Mouse (Mus musculus): ENCODE data around the gene Traf3. TPM values are rescaled to one million over a fixed set of nuclear protein-coding genes. Genes with fewer than 3 reads are reported as not detected.

Gene Traf3
- polyA plus RNA-seq, 1 experiment from 2014 or later = 4.4 TPM

- TF ChIP-seq CTCF (IDR thresholded peaks at IDR 0.05; ENCODE audit: low read depth) (no peak), EP300 (optimal IDR thresholded peaks at IDR 0.05) (no peak)
- no peak for DNase-seq (ENCODE audit: low spot score)
- ATAC-seq (ENCODE audit: low FRiP score, low TSS enrichment) = no peak
- Histone ChIP-seq H3K9ac (ENCODE audit: low read length) (no peak overlapping the region), H3K27me3 (ENCODE audit: control insufficient read depth, insufficient read depth, low read length) (no peaks in the 10 kb centered on the region), H3K9me3 (ENCODE audit: control insufficient read depth, low read length) (no peaks in the 10 kb centered on the region), H3K36me3 (ENCODE audit: control insufficient read depth, insufficient read depth, low read length) (no peaks in the 10 kb centered on the region), H3K4me3 (ENCODE audit: low read depth, low read length) (no peak overlapping the region), H3K4me2 (replicated peaks; ENCODE audit: low read depth) (no peak overlapping the region), H3K4me1 (replicated peaks; ENCODE audit: control insufficient read depth, insufficient read depth) (no peaks in the 10 kb centered on the region), H3K27ac (replicated peaks) (no peak overlapping the region)
- WGBS = 64% methylated on average over 6 of the region's 6 CpGs
These were observed 40.5 kb upstream of the Traf3 start for GRCm38 (mm10) chr12:111125666-111126065.

DNA sequence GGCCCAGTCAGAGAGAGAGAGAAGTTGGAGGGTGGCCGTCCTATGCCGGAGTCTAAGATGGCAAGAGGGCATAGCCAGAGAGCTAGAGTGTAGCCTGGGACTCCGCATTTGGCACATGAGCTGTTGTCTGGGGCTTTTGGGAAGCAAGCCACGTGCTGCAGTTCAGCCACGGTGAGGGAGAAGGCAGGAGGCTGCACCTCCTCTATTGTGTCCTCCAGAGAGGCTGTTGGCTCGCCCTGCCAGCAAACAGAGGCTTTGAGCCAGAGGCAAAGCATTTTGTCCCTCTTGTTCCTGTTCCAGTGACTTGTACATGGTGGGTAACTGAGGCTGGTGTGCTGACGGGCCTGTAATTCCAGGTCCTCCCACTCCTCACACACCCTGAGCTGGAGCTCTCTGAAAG, 32.0 kb upstream of the Traf3 start:
- no peak for ATAC-seq (ENCODE audit: low FRiP score, low TSS enrichment)
- H3K4me1 ChIP-seq (replicated peaks; ENCODE audit: control insufficient read depth, insufficient read depth) = no peaks in the 10 kb centered on the region
- no peak overlapping the region for H3K4me3 ChIP-seq (ENCODE audit: low read depth, low read length)
- H3K9me3 ChIP-seq (ENCODE audit: control insufficient read depth, low read length) = no peaks in the 10 kb centered on the region
- no peak overlapping the region for H3K27ac ChIP-seq (replicated peaks)
- DNase-seq (ENCODE audit: low spot score) = no peak
- H3K4me2 ChIP-seq (replicated peaks; ENCODE audit: low read depth) = no peak overlapping the region
- no peaks in the 10 kb centered on the region for H3K36me3 ChIP-seq (ENCODE audit: control insufficient read depth, insufficient read depth, low read length)
- no peak for TF ChIP-seq EP300 (optimal IDR thresholded peaks at IDR 0.05)
- no peak for TF ChIP-seq CTCF (IDR thresholded peaks at IDR 0.05; ENCODE audit: low read depth)
- no peaks in the 10 kb centered on the region for H3K27me3 ChIP-seq (ENCODE audit: control insufficient read depth, insufficient read depth, low read length)
- 74% methylated on average over 7 of the region's 7 CpGs for WGBS
- no peak overlapping the region for H3K9ac ChIP-seq (ENCODE audit: low read length)

- 60% methylated on average over 19 of the region's 19 CpGs for WGBS
These were observed 31.1 kb upstream of the Traf3 start for GRCm38 (mm10) chr12:111134791-111135733.

DNA sequence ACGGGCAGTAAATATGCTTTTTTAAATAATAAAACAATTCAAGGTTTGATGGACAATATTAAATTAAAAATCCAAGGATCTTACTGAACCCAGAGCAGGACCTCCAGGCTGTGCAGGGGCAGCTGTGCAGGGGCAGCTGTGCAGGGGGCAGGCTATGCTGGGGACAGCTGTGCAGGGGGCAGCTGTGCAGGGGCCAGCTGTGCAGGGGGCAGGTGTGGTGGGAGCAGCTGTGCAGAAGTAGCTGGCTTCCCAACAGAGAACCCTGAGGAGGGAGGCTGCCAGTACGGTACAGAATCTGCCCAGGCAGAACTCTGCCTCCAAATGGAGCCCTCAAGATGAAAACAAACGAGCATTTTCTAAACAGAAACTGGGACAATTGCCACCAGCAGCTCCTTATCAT, 30.2 kb upstream of the Traf3 start:
- Histone ChIP-seq H3K36me3 (ENCODE audit: control insufficient read depth, insufficient read depth, low read length) (no peaks in the 10 kb centered on the region), H3K4me2 (replicated peaks; ENCODE audit: low read depth) (no peak overlapping the region), H3K27ac (replicated peaks) (no peak overlapping the region), H3K9ac (ENCODE audit: low read length) (no peak overlapping the region), H3K4me1 (replicated peaks; ENCODE audit: control insufficient read depth, insufficient read depth) (no peaks in the 10 kb centered on the region), H3K4me3 (ENCODE audit: low read depth, low read length) (no peak overlapping the region), H3K27me3 (ENCODE audit: control insufficient read depth, insufficient read depth, low read length) (no peaks in the 10 kb centered on the region), H3K9me3 (ENCODE audit: control insufficient read depth, low read length) (no peaks in the 10 kb centered on the region)
- DNase-seq (ENCODE audit: low spot score) (no peak), ATAC-seq (ENCODE audit: low FRiP score, low TSS enrichment) (no peak)
- 57% methylated on average over 3 of the region's 3 CpGs for WGBS
- TF ChIP-seq CTCF (IDR thresholded peaks at IDR 0.05; ENCODE audit: low read depth) (no peak), EP300 (optimal IDR thresholded peaks at IDR 0.05) (no peak)

More at GRCm38 (mm10) chr12:111134791-111135733, 31.1 kb upstream of the Traf3 start:
- H3K9me3 ChIP-seq (ENCODE audit: control insufficient read depth, low read length) = no peaks in the 10 kb centered on the region
- no peaks in the 10 kb centered on the region for H3K27me3 ChIP-seq (ENCODE audit: control insufficient read depth, insufficient read depth, low read length)
- no peaks in the 10 kb centered on the region for H3K36me3 ChIP-seq (ENCODE audit: control insufficient read depth, insufficient read depth, low read length)
- no peak overlapping the region for H3K27ac ChIP-seq (replicated peaks)
- H3K9ac ChIP-seq (ENCODE audit: low read length) = no peak overlapping the region
- H3K4me3 ChIP-seq (ENCODE audit: low read depth, low read length) = no peak overlapping the region
- ATAC-seq (ENCODE audit: low FRiP score, low TSS enrichment) (no peak; the same call in 1 of the 2 replicates), DNase-seq (ENCODE audit: low spot score) (no peak)
- no peak overlapping the region for H3K4me2 ChIP-seq (replicated peaks; ENCODE audit: low read depth)
- no peaks in the 10 kb centered on the region for H3K4me1 ChIP-seq (replicated peaks; ENCODE audit: control insufficient read depth, insufficient read depth)
- TF ChIP-seq CTCF (IDR thresholded peaks at IDR 0.05; ENCODE audit: low read depth) (no peak), EP300 (optimal IDR thresholded peaks at IDR 0.05) (no peak)

DNA sequence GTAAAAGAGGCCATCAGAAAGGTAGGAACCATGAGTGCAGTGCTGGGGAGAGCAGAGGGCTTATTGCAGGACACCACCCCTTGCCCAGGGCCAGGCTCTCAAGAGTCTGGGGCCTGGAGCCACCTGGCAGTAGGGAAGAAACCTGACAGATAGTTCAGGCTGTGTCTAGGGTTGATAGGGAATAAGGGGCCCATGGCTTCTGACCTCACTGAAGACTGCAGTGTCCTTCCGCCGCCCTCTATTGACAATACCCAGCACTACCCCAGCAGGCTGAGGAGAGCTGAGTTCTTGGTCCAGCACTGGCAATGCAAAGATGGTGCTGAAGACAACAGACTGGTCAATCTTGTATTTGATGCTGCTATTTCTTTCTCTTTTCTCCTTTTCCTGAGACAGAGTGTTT, 29.1 kb upstream of the Traf3 start:
- H3K9ac ChIP-seq (ENCODE audit: low read length) = no peak overlapping the region
- no peaks in the 10 kb centered on the region for H3K9me3 ChIP-seq (ENCODE audit: control insufficient read depth, low read length)
- H3K27ac ChIP-seq (replicated peaks) = no peak overlapping the region
- WGBS = 75% methylated on average over 2 of the region's 2 CpGs
- no peak for DNase-seq (ENCODE audit: low spot score)
- H3K27me3 ChIP-seq (ENCODE audit: control insufficient read depth, insufficient read depth, low read length) = no peaks in the 10 kb centered on the region
- H3K4me2 ChIP-seq (replicated peaks; ENCODE audit: low read depth) = no peak overlapping the region
- TF ChIP-seq EP300 (optimal IDR thresholded peaks at IDR 0.05) (no peak), CTCF (IDR thresholded peaks at IDR 0.05; ENCODE audit: low read depth) (peak; percentile 11; the same call in 1 of the 2 replicates)
- H3K36me3 ChIP-seq (ENCODE audit: control insufficient read depth, insufficient read depth, low read length) = no peaks in the 10 kb centered on the region
- ATAC-seq (ENCODE audit: low FRiP score, low TSS enrichment) = no peak
- H3K4me3 ChIP-seq (ENCODE audit: low read depth, low read length) = no peak overlapping the region
- H3K4me1 ChIP-seq (replicated peaks; ENCODE audit: control insufficient read depth, insufficient read depth) = no peaks in the 10 kb centered on the region

GRCm38 (mm10) chr12:111143005-111143508, 23.1 kb upstream of the Traf3 start:
- WGBS = 26% methylated on average over 12 of the region's 12 CpGs
- Histone ChIP-seq H3K36me3 (ENCODE audit: control insufficient read depth, insufficient read depth, low read length) (no peaks in the 10 kb centered on the region), H3K9me3 (ENCODE audit: control insufficient read depth, low read length) (no peaks in the 10 kb centered on the region), H3K27ac (replicated peaks) (no peak overlapping the region), H3K4me1 (replicated peaks; ENCODE audit: control insufficient read depth, insufficient read depth) (0 out of 2 replicates have a peak, but pooled peaks cover 2% of the 10 kb centered on the region), H3K27me3 (ENCODE audit: control insufficient read depth, insufficient read depth, low read length) (no peaks in the 10 kb centered on the region), H3K4me2 (replicated peaks; ENCODE audit: low read depth) (peak overlapping the region; percentile 18; the same call in 1 of the 2 replicates), H3K4me3 (ENCODE audit: low read depth, low read length) (no peak overlapping the region), H3K9ac (ENCODE audit: low read length) (no peak overlapping the region)
- DNase-seq (ENCODE audit: low spot score) (no peak), ATAC-seq (ENCODE audit: low FRiP score, low TSS enrichment) (no peak)
- TF ChIP-seq EP300 (optimal IDR thresholded peaks at IDR 0.05) (no peak), CTCF (IDR thresholded peaks at IDR 0.05; ENCODE audit: low read depth) (peak; percentile 48)

Data from stomach, postnatal 0 days (tissue).